Mouse (Mus musculus) 416B (cell line): ENCODE data around the gene Shc3.
A peak's percentile ranks its signal among the peaks of the same experiment; 100 is the strongest.

ENCODE experiments used
- DNase-seq: peaks from one replicate; pipeline ENCODE4 v3.0.0; 2011; ENCODE audit warnings: low read depth

The Shc3 gene

DNA sequence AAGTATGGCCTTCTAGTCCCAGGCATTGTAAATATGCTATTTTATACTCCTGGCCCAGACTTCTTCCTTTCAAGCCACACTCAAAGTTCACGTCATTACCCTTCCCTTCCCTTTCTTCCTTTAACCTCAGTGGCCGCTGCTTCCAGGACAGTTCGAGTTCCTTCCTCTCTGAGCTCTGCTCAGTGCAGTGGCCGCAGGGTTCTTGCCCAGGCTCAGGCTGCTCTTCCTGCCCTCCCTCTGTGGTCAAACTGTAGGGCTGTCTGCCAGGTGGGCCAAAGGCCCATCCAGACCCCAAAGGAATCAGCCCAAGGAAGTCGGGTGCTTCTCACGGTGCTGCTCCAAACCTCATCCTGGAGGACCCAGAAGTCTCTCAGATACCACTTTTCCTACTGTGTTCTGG lies 151.4 kb downstream of the Shc3 start:
- peak; percentile 83 for DNase-seq

GRCm38 (mm10) chr13:51416727-51417126 lies 152.5 kb downstream of the Shc3 start:
- DNase-seq, result no peak

GRCm38 (mm10) chr13:51413461-51413860 lies 155.8 kb downstream of the Shc3 start:
- peak; percentile 63 for DNase-seq

DNA sequence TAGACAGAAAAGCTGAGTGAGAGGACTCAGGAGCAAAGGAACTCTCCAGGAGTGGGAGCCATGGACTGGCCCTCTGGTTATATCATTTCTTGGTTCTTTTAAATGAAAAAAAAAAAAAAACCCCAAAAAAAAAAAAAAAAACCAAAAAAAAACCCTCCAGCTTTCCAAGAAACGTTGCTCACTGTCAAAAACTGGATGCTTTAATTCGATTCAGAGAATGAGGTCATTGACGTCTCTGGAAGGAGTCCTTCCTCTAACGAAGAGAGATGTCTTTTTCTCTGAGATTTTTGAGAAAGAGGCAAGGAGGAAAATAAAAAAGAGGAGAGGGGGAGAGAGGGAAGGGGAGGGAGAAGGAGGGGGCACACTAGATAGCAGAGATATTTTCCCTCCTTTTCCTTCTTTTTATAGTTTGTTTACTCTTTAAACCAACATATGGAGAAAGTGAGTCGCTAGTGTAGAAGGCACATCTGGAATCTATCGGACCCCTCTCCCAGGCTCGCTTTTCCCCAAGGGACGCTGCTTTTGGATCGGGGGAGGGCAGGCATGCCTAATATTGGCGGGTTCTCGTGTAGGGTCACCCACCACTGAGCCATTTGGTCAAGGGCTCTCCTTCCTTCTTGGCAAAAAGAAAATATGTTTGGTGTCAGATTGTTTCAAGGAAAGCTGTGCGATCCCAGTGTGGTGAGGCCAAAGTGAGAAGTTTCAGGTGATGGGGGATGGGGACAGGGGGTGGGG lies 157.4 kb downstream of the Shc3 start:
- DNase-seq, result no peak

DNA sequence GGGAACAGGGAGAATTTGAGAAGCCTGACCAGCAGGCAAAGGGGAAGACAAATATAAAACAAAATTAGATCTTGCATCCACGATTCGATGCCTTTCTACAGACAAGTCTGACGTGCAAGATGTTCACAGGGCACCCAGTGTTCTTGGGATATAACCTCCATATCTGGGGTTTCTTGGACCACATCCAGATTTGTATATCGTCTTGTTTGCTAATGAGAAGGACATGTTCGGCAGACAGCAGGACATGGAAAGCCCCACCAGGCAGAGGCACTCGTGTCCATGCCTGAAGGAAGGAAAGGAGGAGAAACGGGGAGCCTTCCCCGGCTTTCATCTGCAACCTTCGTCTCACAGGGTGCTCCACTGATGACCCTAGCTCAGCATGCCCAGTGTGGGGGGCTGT lies 158.0 kb downstream of the Shc3 start:
- no peak for DNase-seq

- DNase-seq, result peak; percentile 55
These were observed 159.2 kb downstream of the Shc3 start for GRCm38 (mm10) chr13:51409936-51410481.

DNA sequence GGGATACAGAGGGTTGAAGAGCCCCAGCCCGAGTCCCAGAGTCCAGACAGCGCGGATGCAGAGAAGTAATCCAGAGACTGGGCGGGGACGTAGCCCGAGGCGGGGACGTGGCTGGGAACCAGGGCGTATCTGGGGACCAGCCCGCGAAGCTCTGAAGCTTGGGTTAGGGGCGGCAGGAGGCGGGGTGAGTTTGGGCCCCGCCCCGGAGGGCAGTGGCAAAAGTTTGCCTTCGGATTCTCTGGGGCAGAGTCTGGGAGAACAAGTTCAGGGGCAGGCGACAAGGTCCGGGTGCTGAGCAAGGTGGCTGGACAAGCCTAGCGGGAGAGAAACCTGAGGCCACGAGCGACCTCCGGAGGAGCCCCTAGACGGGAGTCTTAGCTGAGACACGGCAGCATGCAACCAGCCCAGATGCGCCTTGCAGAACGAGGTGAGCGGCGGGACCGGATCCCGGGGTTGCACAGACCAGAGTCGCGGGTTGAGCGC lies 160.7 kb downstream of the Shc3 start, which contains the start of gene S1pr3:
TSS of gene S1pr3 (plus strand) at position 121 of the 483 bp plus-strand sequence.
- peak; percentile 84 for DNase-seq

DNA sequence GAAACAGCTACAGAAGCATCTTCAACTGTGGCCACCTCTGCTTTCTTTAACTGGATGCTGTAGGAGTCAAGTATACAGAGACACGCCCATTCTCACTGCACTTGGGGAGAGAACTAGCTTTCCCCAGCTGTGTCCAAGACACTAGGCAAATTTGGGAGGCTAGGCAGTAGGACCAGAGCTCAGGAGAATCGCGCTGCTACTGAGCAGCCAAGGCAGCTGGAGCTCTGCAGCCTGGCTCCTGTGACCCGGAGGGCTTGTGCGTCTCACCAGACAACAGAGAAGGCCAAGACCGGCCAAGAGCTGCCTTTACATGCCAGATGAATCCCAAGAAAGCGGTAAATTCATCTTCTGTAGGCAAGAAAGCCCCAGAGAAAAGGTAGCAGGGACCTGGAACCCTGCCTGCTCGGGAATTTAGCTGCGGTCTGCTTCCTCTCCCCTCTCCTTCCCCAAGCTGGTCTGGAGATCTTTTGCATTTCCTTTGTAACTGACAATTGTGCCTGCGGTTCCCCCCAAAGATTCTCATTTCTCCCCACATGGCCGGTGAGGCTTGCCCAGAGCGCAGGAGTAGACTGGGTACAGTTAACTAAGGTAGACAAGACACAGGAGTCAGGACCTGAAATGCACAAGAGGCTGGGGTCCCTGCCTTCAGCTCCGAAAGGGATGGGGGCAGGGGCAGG lies 161.5 kb downstream of the Shc3 start:
- DNase-seq, result peak; percentile 50

GRCm38 (mm10) chr13:51405731-51406320 lies 163.4 kb downstream of the Shc3 start:
- peak; percentile 95 for DNase-seq

DNA sequence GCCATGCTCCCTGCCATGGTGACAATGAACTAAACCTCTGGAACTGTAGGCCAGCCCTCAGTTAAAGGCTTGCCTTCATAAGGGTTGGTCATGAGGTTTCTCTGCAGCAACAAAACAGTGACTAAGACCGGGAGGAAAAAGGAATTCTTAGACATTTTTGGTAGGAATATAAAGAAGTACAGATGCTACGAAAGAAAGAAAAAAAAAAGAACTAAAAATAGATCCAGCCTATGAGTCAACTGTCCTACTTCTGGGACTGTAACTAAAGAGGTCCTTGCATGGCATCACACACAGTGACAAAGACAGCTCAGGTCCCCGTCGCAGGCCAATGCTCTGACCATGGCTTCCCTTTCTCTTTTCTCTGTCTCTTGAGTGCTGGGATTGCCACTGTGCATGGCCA lies 164.7 kb downstream of the Shc3 start:
- peak; percentile 49 for DNase-seq

DNA sequence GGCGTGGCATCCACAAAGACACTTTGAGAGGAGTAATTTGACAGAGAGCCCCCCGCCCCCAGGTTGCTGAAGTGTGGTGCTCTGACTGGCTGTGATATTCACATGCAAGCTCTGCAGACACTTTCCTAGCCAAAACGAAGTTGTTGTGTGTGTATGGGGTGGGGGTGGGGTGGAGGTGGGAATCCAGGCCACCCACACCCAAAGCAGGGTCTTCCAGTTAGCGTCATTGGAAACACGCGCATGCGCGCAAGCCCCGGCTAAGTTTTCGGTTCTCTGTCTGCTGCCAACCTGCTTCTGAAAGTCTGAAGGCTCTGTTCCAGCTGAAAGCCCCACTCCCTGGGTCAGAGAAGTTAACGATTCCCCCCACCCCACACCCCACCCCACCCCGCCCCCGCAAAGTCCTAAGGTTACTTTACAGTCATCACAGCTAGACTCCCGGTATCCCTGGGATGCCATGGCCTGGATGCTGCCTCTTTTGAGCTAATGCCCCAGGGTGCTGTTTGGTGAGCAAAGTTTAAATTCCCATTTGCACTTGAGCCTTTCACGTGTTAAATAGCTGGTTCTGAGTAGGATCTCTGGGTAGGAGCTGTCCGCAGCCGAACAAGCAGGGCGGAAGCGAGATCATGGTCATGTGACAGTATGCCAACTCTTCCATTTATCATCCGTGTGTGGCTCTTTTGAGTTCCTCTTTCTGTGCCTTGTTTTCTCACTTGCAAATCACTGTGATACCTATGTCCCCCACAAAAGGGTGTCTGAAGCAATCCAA lies 168.3 kb downstream of the Shc3 start:
- DNase-seq, result peak; percentile 53

- peak; percentile 69 for DNase-seq
These were observed 169.0 kb downstream of the Shc3 start for GRCm38 (mm10) chr13:51400186-51400719.

- DNase-seq, result no peak
These were observed 169.7 kb downstream of the Shc3 start for GRCm38 (mm10) chr13:51399562-51399961.

GRCm38 (mm10) chr13:51397861-51398260 lies 171.4 kb downstream of the Shc3 start:
- no peak for DNase-seq

DNA sequence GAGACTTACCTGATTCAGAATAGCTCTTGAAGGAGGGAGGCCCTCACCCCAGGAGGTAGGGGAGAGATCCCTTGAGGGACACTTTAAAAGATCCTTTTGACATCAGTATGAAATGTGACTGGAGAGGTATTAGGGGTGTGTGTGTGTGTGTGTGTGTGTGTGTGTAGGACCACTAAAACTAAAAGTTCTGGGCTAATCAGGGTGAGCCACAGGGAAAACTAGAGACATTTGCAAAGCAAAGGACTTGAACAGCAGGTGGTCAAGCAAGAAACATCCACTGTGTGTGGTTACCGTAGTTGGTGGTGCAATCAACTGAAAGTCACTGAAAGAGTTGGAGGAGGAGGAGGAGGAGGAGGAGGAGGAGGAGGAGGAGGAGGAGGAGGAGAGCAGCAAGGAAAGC lies 177.0 kb downstream of the Shc3 start:
- no peak for DNase-seq

GRCm38 (mm10) chr13:51391359-51391916 lies 177.8 kb downstream of the Shc3 start:
- DNase-seq, result no peak

GRCm38 (mm10) chr13:51390398-51390797 lies 178.8 kb downstream of the Shc3 start:
- no peak for DNase-seq

GRCm38 (mm10) chr13:51387908-51388307 lies 181.3 kb downstream of the Shc3 start:
- peak; percentile 59 for DNase-seq

DNA sequence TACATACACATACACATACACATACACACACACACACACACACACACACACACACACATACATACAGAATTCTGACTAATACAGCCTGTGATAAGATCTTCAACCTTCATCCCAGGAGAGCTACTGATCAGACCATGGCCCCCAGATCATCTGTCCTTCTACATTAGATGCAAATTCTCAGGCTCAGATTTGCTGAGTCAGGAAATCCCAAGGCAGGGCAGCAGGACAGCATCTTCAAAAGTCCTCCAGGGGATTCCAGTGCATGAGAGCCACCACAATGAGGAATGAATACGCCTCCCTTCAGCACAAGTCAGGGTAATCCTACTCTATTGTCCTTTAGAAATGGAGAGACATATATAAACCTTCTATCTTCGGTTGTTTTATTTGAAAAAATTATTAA lies 184.3 kb downstream of the Shc3 start:
- DNase-seq, result no peak

DNA sequence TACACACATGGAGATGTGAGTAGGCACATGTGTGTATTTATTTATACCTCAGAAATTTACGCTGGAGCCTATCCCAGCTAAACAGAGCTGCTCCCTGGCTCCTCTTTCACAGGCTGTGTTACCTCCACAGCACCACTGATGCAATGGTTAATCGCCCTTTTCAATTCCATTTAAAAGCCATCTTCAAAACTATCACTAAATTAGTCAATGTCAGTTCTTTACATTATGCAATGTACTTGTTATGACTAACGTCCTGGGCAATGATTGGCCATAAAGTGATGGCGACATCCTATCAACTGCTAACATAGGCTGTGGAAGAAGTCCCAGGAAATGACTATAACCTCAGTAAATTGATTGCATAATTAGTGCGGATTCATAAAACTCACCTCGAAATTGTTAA lies 187.7 kb downstream of the Shc3 start:
- DNase-seq, result peak; percentile 62
